Mouse (Mus musculus): ENCODE data around the gene Cmtr1.
"Not testable (repeated sequence)": the region's sequence is repeated elsewhere in the genome, so short reads cannot be mapped to it uniquely, and the experiment has no call there.

Cmtr1 gene

GRCm38 (mm10) chr17:29660076-29660761 lies at the start of gene Cmtr1:
Gene Cmtr1, plus strand, starts transcription at chr17:29660595.
- peak; percentile 95 for DNase-seq (ENCODE audit: low read depth, low spot score)

GRCm38 (mm10) chr17:29613453-29613852 lies 46.9 kb upstream of the Cmtr1 start:
- not testable (repeated sequence) for DNase-seq (ENCODE audit: low read depth, low spot score)

- DNase-seq (ENCODE audit: low read depth, low spot score): peak; percentile 97
These were observed 46.0 kb upstream of the Cmtr1 start, which contains the start of the genes Rnf8 and Gm28043 for GRCm38 (mm10) chr17:29614115-29615023. Gene Rnf8, plus strand, starts transcription at chr17:29614790. Gene Gm28043, plus strand, starts transcription at chr17:29614876.

- DNase-seq (ENCODE audit: low read depth, low spot score): no peak
These were observed 45.3 kb upstream of the Cmtr1 start for GRCm38 (mm10) chr17:29615024-29615551.

- DNase-seq (ENCODE audit: low read depth, low spot score): no peak
These were observed 44.8 kb upstream of the Cmtr1 start for GRCm38 (mm10) chr17:29615616-29616015.

- no peak for DNase-seq (ENCODE audit: low read depth, low spot score)
These were observed 41.2 kb upstream of the Cmtr1 start for GRCm38 (mm10) chr17:29619231-29619630.

- DNase-seq (ENCODE audit: low read depth, low spot score): no peak
These were observed 36.9 kb upstream of the Cmtr1 start for GRCm38 (mm10) chr17:29623488-29623887.

- no peak for DNase-seq (ENCODE audit: low read depth, low spot score)
These were observed 33.1 kb upstream of the Cmtr1 start for GRCm38 (mm10) chr17:29627285-29627684.

GRCm38 (mm10) chr17:29628946-29629345 lies 31.4 kb upstream of the Cmtr1 start:
- DNase-seq (ENCODE audit: low read depth, low spot score): no peak

GRCm38 (mm10) chr17:29629620-29630019 lies 30.8 kb upstream of the Cmtr1 start:
- no peak for DNase-seq (ENCODE audit: low read depth, low spot score)

- no peak for DNase-seq (ENCODE audit: low read depth, low spot score)
These were observed 28.1 kb upstream of the Cmtr1 start for GRCm38 (mm10) chr17:29632312-29632711.

GRCm38 (mm10) chr17:29635492-29635891 lies 24.9 kb upstream of the Cmtr1 start:
- no peak for DNase-seq (ENCODE audit: low read depth, low spot score)

- DNase-seq (ENCODE audit: low read depth, low spot score): peak; percentile 46
These were observed 24.3 kb upstream of the Cmtr1 start for GRCm38 (mm10) chr17:29636118-29636517.

GRCm38 (mm10) chr17:29637377-29637776 lies 23.0 kb upstream of the Cmtr1 start:
- no peak for DNase-seq (ENCODE audit: low read depth, low spot score)

GRCm38 (mm10) chr17:29637895-29638294 lies 22.5 kb upstream of the Cmtr1 start:
- no peak for DNase-seq (ENCODE audit: low read depth, low spot score)

- no peak for DNase-seq (ENCODE audit: low read depth, low spot score)
These were observed 19.4 kb upstream of the Cmtr1 start for GRCm38 (mm10) chr17:29640971-29641370.

- DNase-seq (ENCODE audit: low read depth, low spot score): no peak
These were observed 18.2 kb upstream of the Cmtr1 start for GRCm38 (mm10) chr17:29642219-29642618.

GRCm38 (mm10) chr17:29658249-29658648 lies 2.1 kb upstream of the Cmtr1 start:
- no peak for DNase-seq (ENCODE audit: low read depth, low spot score)

GRCm38 (mm10) chr17:29660762-29661391 lies 482 bp downstream of the Cmtr1 start:
- peak; percentile 53 for DNase-seq (ENCODE audit: low read depth, low spot score)

- no peak for DNase-seq (ENCODE audit: low read depth, low spot score)
These were observed 1.8 kb downstream of the Cmtr1 start for GRCm38 (mm10) chr17:29662145-29662544.

GRCm38 (mm10) chr17:29668051-29668986 lies 7.9 kb downstream of the Cmtr1 start:
- DNase-seq (ENCODE audit: low read depth, low spot score): no peak

Measured in CD4-positive, CD25-positive, alpha-beta regulatory T cell, adult 2 months (primary cell).